Mouse (Mus musculus) kidney, embryonic 16.5 days (tissue): ENCODE measurements at regions not wholly inside any gene's neighbourhood (a gene's known extent, or its start where the extent isn't known, plus 50 kb on each side); places are given as distances from the start of the nearest gene placed in this dataset.
"Not testable (repeated sequence)": the region's sequence is repeated elsewhere in the genome, so short reads cannot be mapped to it uniquely, and the experiment has no call there.

ENCODE experiments used
- ATAC-seq: fragments of 200-750 bp; cut with Nextera tagmentation; 2 replicates; pipeline ENCODE4 v1.8.0; 2017; ENCODE audit warnings: moderate TSS enrichment; ENCODE audit not compliant: low FRiP score, low TSS enrichment
- H3K27ac ChIP-seq: fragments of 300-500 bp; sonication (generic); 2 replicates; pipeline ENCODE4 v1.5.1; 2014; ENCODE audit warnings: low read length
- H3K27me3 ChIP-seq: fragments of 300-500 bp; sonication (generic); 2 replicates; pipeline ENCODE4 v1.6.1; 2014; ENCODE audit warnings: low read length, control low read depth, mixed read lengths; ENCODE audit not compliant: insufficient read depth
- H3K36me3 ChIP-seq: fragments of 300-500 bp; sonication (generic); 2 replicates; pipeline ENCODE4 v1.6.1; 2014; ENCODE audit warnings: low read length, control low read depth, mixed read lengths; ENCODE audit not compliant: insufficient read depth
- H3K4me1 ChIP-seq: fragments of 300-500 bp; sonication (generic); 2 replicates; pipeline ENCODE4 v1.6.1; 2014; ENCODE audit warnings: low read length, control low read depth, mixed read lengths; ENCODE audit not compliant: insufficient read depth
- H3K4me2 ChIP-seq: fragments of 300-500 bp; sonication (generic); replicated peaks from 2 replicates; pipeline ENCODE4 v1.6.1; 2014; ENCODE audit warnings: low read depth, low read length
- H3K4me3 ChIP-seq: fragments of 300-500 bp; sonication (generic); 2 replicates; pipeline ENCODE4 v1.5.1; 2014; ENCODE audit warnings: mild to moderate bottlenecking, low read length
- H3K9ac ChIP-seq: fragments of 300-500 bp; sonication (generic); replicated peaks from 2 replicates; pipeline ENCODE4 v1.6.1; 2014; ENCODE audit warnings: low read length
- H3K9me3 ChIP-seq: fragments of 300-500 bp; sonication (generic); 2 replicates; pipeline ENCODE4 v1.6.1; 2016; ENCODE audit warnings: low read length, control low read depth
- WGBS: fragments of 180-500 bp; shearing (Covaris S2); extraction: QIAGEN DNeasy Blood & Tissue Kit; methylation state at CpG from one replicate; pipeline ENCODE4 v1.1.7; 2014; 5-methylcytosine and 5-hydroxymethylcytosine counted together

- H3K27ac ChIP-seq = no peak overlapping the region
- H3K4me3 ChIP-seq = no peak overlapping the region
- WGBS = 86% methylated on average over 1 of the region's 1 CpGs
- no peaks in the 10 kb centered on the region for H3K27me3 ChIP-seq
- no peak overlapping the region for H3K4me2 ChIP-seq
- ATAC-seq = no peak
- H3K36me3 ChIP-seq = no peaks in the 10 kb centered on the region
- H3K4me1 ChIP-seq = no peaks in the 10 kb centered on the region
- H3K9me3 ChIP-seq = no peaks in the 10 kb centered on the region
- no peak overlapping the region for H3K9ac ChIP-seq
Measured at GRCm38 (mm10) chr13:75475828-75476597, 230.5 kb upstream of the Ell2 start.

GRCm38 (mm10) chr13:75483157-75483915, 223.2 kb upstream of the Ell2 start:
- H3K9me3 ChIP-seq, H3K4me3 ChIP-seq, H3K36me3 ChIP-seq, H3K9ac ChIP-seq, H3K4me2 ChIP-seq, H3K27me3 ChIP-seq, H3K27ac ChIP-seq, H3K4me1 ChIP-seq: not testable (repeated sequence)
- 0 out of 2 replicates have a peak, but pooled peaks have one; percentile 27 for ATAC-seq
- WGBS = 59% methylated on average over 7 of the region's 7 CpGs

GRCm38 (mm10) chr13:75484252-75484651, 222.3 kb upstream of the Ell2 start:
- not testable (repeated sequence) for H3K4me3 ChIP-seq, H3K4me2 ChIP-seq, H3K9ac ChIP-seq, H3K4me1 ChIP-seq, H3K27ac ChIP-seq, H3K36me3 ChIP-seq, H3K9me3 ChIP-seq, H3K27me3 ChIP-seq, ATAC-seq
- 92% methylated on average over 2 of the region's 2 CpGs for WGBS

GRCm38 (mm10) chr13:75501530-75501929, 205.0 kb upstream of the Ell2 start:
- H3K4me1 ChIP-seq = no peaks in the 10 kb centered on the region
- no peak overlapping the region for H3K9ac ChIP-seq
- ATAC-seq = no peak
- H3K4me2 ChIP-seq = no peak overlapping the region
- 87% methylated on average over 3 of the region's 3 CpGs for WGBS
- H3K27me3 ChIP-seq = no peaks in the 10 kb centered on the region
- H3K9me3 ChIP-seq = no peaks in the 10 kb centered on the region
- no peak overlapping the region for H3K27ac ChIP-seq
- no peaks in the 10 kb centered on the region for H3K36me3 ChIP-seq
- H3K4me3 ChIP-seq = no peak overlapping the region

- Histone ChIP-seq H3K36me3 (no peaks in the 10 kb centered on the region), H3K9ac (no peak overlapping the region), H3K4me2 (no peak overlapping the region), H3K27ac (no peak overlapping the region), H3K27me3 (no peaks in the 10 kb centered on the region), H3K4me1 (no peaks in the 10 kb centered on the region), H3K9me3 (no peaks in the 10 kb centered on the region), H3K4me3 (no peak overlapping the region)
- ATAC-seq = no peak
Measured at GRCm38 (mm10) chr13:75503394-75503793, 203.2 kb upstream of the Ell2 start.

GRCm38 (mm10) chr13:75514315-75515020, 192.1 kb upstream of the Ell2 start:
- WGBS = 21% methylated on average over 1 of the region's 1 CpGs
- no peak for ATAC-seq
- no peak overlapping the region for H3K27ac ChIP-seq

GRCm38 (mm10) chr13:75523293-75524278, 183.0 kb upstream of the Ell2 start:
- no peaks in the 10 kb centered on the region for H3K4me1 ChIP-seq
- no peak overlapping the region for H3K9ac ChIP-seq
- H3K9me3 ChIP-seq = no peaks in the 10 kb centered on the region
- H3K4me3 ChIP-seq = no peak overlapping the region
- H3K36me3 ChIP-seq = no peaks in the 10 kb centered on the region
- no peak overlapping the region for H3K27ac ChIP-seq
- no peaks in the 10 kb centered on the region for H3K27me3 ChIP-seq
- WGBS = 65% methylated on average over 4 of the region's 4 CpGs
- peak; percentile 54; the same call in 1 of the 2 replicates for ATAC-seq
- H3K4me2 ChIP-seq = no peak overlapping the region

More at GRCm38 (mm10) chr13:75514315-75515020, 192.1 kb upstream of the Ell2 start:
- Histone ChIP-seq H3K9me3 (no peaks in the 10 kb centered on the region), H3K27me3 (no peaks in the 10 kb centered on the region), H3K4me1 (no peaks in the 10 kb centered on the region), H3K9ac (no peak overlapping the region), H3K4me3 (no peak overlapping the region), H3K4me2 (no peak overlapping the region), H3K36me3 (no peaks in the 10 kb centered on the region)

- no peaks in the 10 kb centered on the region for H3K27me3 ChIP-seq
- 95% methylated on average over 4 of the region's 4 CpGs for WGBS
- H3K4me1 ChIP-seq = no peaks in the 10 kb centered on the region
- H3K4me2 ChIP-seq = no peak overlapping the region
- no peak overlapping the region for H3K9ac ChIP-seq
- no peaks in the 10 kb centered on the region for H3K36me3 ChIP-seq
- H3K4me3 ChIP-seq = no peak overlapping the region
- ATAC-seq = no peak
- no peaks in the 10 kb centered on the region for H3K9me3 ChIP-seq
- no peak overlapping the region for H3K27ac ChIP-seq
Measured at GRCm38 (mm10) chr13:75524481-75524880, 182.1 kb upstream of the Ell2 start.

- 94% methylated on average over 1 of the region's 1 CpGs for WGBS
- no peak overlapping the region for H3K4me2 ChIP-seq
- H3K4me3 ChIP-seq = no peak overlapping the region
- no peaks in the 10 kb centered on the region for H3K9me3 ChIP-seq
- ATAC-seq = no peak
- H3K27me3 ChIP-seq = no peaks in the 10 kb centered on the region
- no peak overlapping the region for H3K9ac ChIP-seq
- no peaks in the 10 kb centered on the region for H3K36me3 ChIP-seq
- no peaks in the 10 kb centered on the region for H3K4me1 ChIP-seq
- no peak overlapping the region for H3K27ac ChIP-seq
Measured at GRCm38 (mm10) chr13:75531566-75531965, 175.0 kb upstream of the Ell2 start.
